Mouse (Mus musculus) brain, embryonic 14.5 days (tissue): ENCODE data around the gene Myrfl. TPM values are rescaled to one million over a fixed set of nuclear protein-coding genes. Genes with fewer than 3 reads are reported as not detected.
A peak's percentile ranks its signal among the peaks of the same experiment; 100 is the strongest.

ENCODE experiments used
- DNase-seq: peaks from one replicate; pipeline ENCODE4 v3.0.0-alpha.2; 2011; ENCODE audit warnings: low read depth
- CTCF ChIP-seq: fragments of 200-500 bp; IDR thresholded peaks from 2 replicates; pipeline ENCODE4 v1.5.1; 2012; ENCODE audit warnings: inconsistent platforms, mild to moderate bottlenecking, moderate library complexity, borderline replicate concordance; ENCODE audit not compliant: insufficient read depth, insufficient read length; ENCODE audit errors: extremely low read depth
- POLR2A ChIP-seq: fragments of 200-500 bp; IDR thresholded peaks from 2 replicates; pipeline ENCODE4 v1.6.1; 2012; ENCODE audit warnings: mild to moderate bottlenecking, inconsistent platforms, borderline replicate concordance; ENCODE audit not compliant: poor library complexity, insufficient read depth, insufficient read length, severe bottlenecking; ENCODE audit errors: extremely low read depth
- polyA plus RNA-seq: library from polyadenylated mRNA; depleted of rRNA; stranded (reverse); fragments of >200 nt; gene quantifications from 2 replicates; pipeline ENCODE4 v1.2.3, GENCODE M21; 2012

Gene Myrfl
- polyA plus RNA-seq, 1 experiment = 0.10 TPM

- TF ChIP-seq CTCF = no peak
- no peak for DNase-seq
Observed at GRCm38 (mm10) chr10:116796066-116796465, 100.7 kb downstream of the Myrfl start.

- peak; percentile 37; the same call in 1 of the 2 replicates for TF ChIP-seq CTCF
- no peak for TF ChIP-seq POLR2A
- peak; percentile 73 for DNase-seq
Observed at GRCm38 (mm10) chr10:116789096-116789495, 107.6 kb downstream of the Myrfl start.

GRCm38 (mm10) chr10:116788431-116788830, 108.3 kb downstream of the Myrfl start:
- no peak for DNase-seq
- TF ChIP-seq CTCF (no peak), POLR2A (no peak)

GRCm38 (mm10) chr10:116784098-116784497, 112.6 kb downstream of the Myrfl start:
- no peak for TF ChIP-seq POLR2A
- TF ChIP-seq CTCF = no peak

GRCm38 (mm10) chr10:116783020-116783419, 113.7 kb downstream of the Myrfl start:
- no peak for DNase-seq
- TF ChIP-seq POLR2A (no peak), CTCF (no peak)

More at GRCm38 (mm10) chr10:116784098-116784497, 112.6 kb downstream of the Myrfl start:
- no peak for DNase-seq

- no peak for DNase-seq
- TF ChIP-seq CTCF (no peak), POLR2A (no peak)
Observed at GRCm38 (mm10) chr10:116777947-116778346, 118.8 kb downstream of the Myrfl start.

GRCm38 (mm10) chr10:116776846-116777245, 119.9 kb downstream of the Myrfl start:
- TF ChIP-seq POLR2A (no peak), CTCF (no peak)
- DNase-seq = no peak

- TF ChIP-seq CTCF (no peak), POLR2A (no peak)
Observed at GRCm38 (mm10) chr10:116773846-116774750, 122.6 kb downstream of the Myrfl start.

GRCm38 (mm10) chr10:116771215-116771935, 125.3 kb downstream of the Myrfl start:
- DNase-seq = peak; percentile 68
- TF ChIP-seq CTCF = no peak
- no peak for TF ChIP-seq POLR2A

More at GRCm38 (mm10) chr10:116773846-116774750, 122.6 kb downstream of the Myrfl start:
- peak; percentile 52 for DNase-seq

- TF ChIP-seq POLR2A = no peak
- peak; percentile 71 for DNase-seq
Observed at GRCm38 (mm10) chr10:116768642-116769041, 128.1 kb downstream of the Myrfl start.

- no peak for TF ChIP-seq CTCF
- no peak for TF ChIP-seq POLR2A
- no peak for DNase-seq
Observed at GRCm38 (mm10) chr10:116766525-116766924, 130.2 kb downstream of the Myrfl start.
